Mouse (Mus musculus): ENCODE results near the gene Fam71f1. TPM values are rescaled to one million over a fixed set of nuclear protein-coding genes. Genes with fewer than 3 reads are reported as not detected.

The Fam71f1 gene
- total and polyA plus RNA-seq, 3 experiments, result 0.13 TPM; not detected in 2

DNA sequence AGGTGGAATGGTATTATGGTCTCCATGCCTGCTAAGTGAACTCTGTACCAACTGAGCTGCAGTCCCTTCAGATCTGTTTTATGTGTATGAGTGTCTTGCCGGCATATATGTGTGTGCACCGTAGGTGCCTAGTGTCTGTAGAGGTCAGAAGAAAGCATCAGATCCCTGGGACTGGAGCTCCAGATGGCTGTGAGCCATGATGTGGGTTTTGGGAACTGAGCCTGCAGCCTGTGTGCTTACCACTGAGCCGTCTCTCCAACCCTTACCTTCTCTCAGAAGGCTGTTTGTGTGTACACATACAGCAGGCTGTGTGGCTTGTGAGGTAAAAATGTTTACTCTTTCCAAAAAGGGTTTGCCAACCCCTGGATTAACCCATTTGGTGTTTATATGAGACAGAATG is 40.4 kb downstream of the Fam71f1 start:
- TF ChIP-seq SMC3 (IDR thresholded peaks at IDR 0.05; ENCODE audit: low read depth, low read length), result no peak
- no peak for TF ChIP-seq POLR2AphosphoS2 (IDR thresholded peaks at IDR 0.05; ENCODE audit: low read length)
- no peak for TF ChIP-seq ETS1 (IDR thresholded peaks at IDR 0.05; ENCODE audit: low read depth, low read length)
- no peak for TF ChIP-seq CHD2 (IDR thresholded peaks at IDR 0.05; ENCODE audit: low read length)
- no peak for TF ChIP-seq MAX (IDR thresholded peaks at IDR 0.05; ENCODE audit: low read length)
- TF ChIP-seq TCF12 (IDR thresholded peaks at IDR 0.05; ENCODE audit: low read depth, low read length), result no peak
- no peak for TF ChIP-seq GATA1 (IDR thresholded peaks at IDR 0.05; ENCODE audit: low read depth, low read length)
- no peak for TF ChIP-seq ZMIZ1 (IDR thresholded peaks at IDR 0.05; ENCODE audit: low read depth, low read length)
- TF ChIP-seq MYC (IDR thresholded peaks at IDR 0.05; ENCODE audit: low read depth, low read length), result no peak
- no peak for TF ChIP-seq HCFC1 (IDR thresholded peaks at IDR 0.05; ENCODE audit: low read depth, low read length)
- no peak for TF ChIP-seq ZKSCAN1 (IDR thresholded peaks at IDR 0.05; ENCODE audit: low read depth, low read length)
- TF ChIP-seq ELF1 (IDR thresholded peaks at IDR 0.05; ENCODE audit: low read depth, low read length), result no peak
- Histone ChIP-seq H3K27ac (ENCODE audit: control insufficient read depth, low read depth, low read length) (no peak overlapping the region), H3K36me3 (ENCODE audit: control insufficient read depth in 1 of 2, insufficient read depth in 2 of 2, low read length in 2 of 2) (peaks cover 0 to 22% of the 10 kb centered on the region in 2 experiments; a peak in 2 of 4 replicates), H3K9me3 (replicated peaks; ENCODE audit: insufficient read depth, low read length) (no peaks in the 10 kb centered on the region), H3K4me3 (ENCODE audit: control insufficient read depth in 1 of 2, insufficient read depth in 1 of 2, low read depth in 2 of 2, low read length in 2 of 2) (no peak overlapping the region), H3K9ac (ENCODE audit: control insufficient read depth, low read depth, low read length, poor library complexity, severe bottlenecking) (no peak overlapping the region), H3K27me3 (ENCODE audit: control insufficient read depth in 1 of 2, insufficient read depth in 2 of 2, low read length in 2 of 2) (no peaks in the 10 kb centered on the region), H3K4me1 (ENCODE audit: control insufficient read depth in 1 of 2, insufficient read depth in 2 of 2, low read length in 2 of 2) (no peaks in the 10 kb centered on the region), H3K79me2 (ENCODE audit: control insufficient read depth, insufficient read depth, low read length, poor library complexity) (peaks cover 8% of the 10 kb centered on the region; the same call in 1 of the 2 replicates)
- no peak for DNase-seq (ENCODE audit: low read depth, low spot score)

DNA sequence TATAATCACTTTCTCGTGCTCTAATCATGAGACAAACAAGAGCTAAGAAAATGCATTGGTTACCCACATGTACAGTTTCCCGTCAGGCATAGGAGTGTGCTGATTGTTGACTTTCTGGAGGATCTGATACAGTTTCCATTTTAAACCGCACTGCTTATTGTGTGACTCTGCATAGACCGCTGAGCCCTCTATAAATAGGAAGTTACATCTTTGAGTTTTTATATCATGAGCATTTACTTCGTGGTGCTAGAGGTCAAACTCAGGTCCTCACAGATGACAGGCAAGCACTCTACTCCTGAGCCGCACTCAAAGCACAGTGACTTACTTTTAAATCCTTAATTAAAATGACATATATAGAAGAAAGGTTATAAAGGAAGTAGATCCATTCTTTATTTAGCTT is 41.3 kb downstream of the Fam71f1 start:
- Histone ChIP-seq H3K9me3 (replicated peaks; ENCODE audit: insufficient read depth, low read length) (no peaks in the 10 kb centered on the region), H3K27me3 (ENCODE audit: control insufficient read depth in 1 of 2, insufficient read depth in 2 of 2, low read length in 2 of 2) (no peaks in the 10 kb centered on the region), H3K27ac (ENCODE audit: control insufficient read depth, low read depth, low read length) (no peak overlapping the region), H3K4me1 (ENCODE audit: control insufficient read depth in 1 of 2, insufficient read depth in 2 of 2, low read length in 2 of 2) (no peaks in the 10 kb centered on the region), H3K4me3 (ENCODE audit: control insufficient read depth in 1 of 2, insufficient read depth in 1 of 2, low read depth in 2 of 2, low read length in 2 of 2) (no peak overlapping the region), H3K36me3 (ENCODE audit: control insufficient read depth in 1 of 2, insufficient read depth in 2 of 2, low read length in 2 of 2) (peaks cover 0 to 22% of the 10 kb centered on the region in 2 experiments; a peak in 2 of 4 replicates), H3K79me2 (ENCODE audit: control insufficient read depth, insufficient read depth, low read length, poor library complexity) (peaks cover 6% of the 10 kb centered on the region; the same call in 1 of the 2 replicates), H3K9ac (ENCODE audit: control insufficient read depth, low read depth, low read length, poor library complexity, severe bottlenecking) (no peak overlapping the region)
- no peak for TF ChIP-seq MAX (IDR thresholded peaks at IDR 0.05; ENCODE audit: low read length)
- TF ChIP-seq MAZ (IDR thresholded peaks at IDR 0.05; ENCODE audit: low read depth, low read length), result no peak
- TF ChIP-seq ETS1 (IDR thresholded peaks at IDR 0.05; ENCODE audit: low read depth, low read length), result no peak
- no peak for TF ChIP-seq MXI1 (IDR thresholded peaks at IDR 0.05; ENCODE audit: low read depth, low read length)
- no peak for TF ChIP-seq POLR2AphosphoS2 (IDR thresholded peaks at IDR 0.05; ENCODE audit: low read length)
- TF ChIP-seq USF1 (IDR thresholded peaks at IDR 0.05; ENCODE audit: low read depth, low read length), result no peak
- TF ChIP-seq E2F4 (IDR thresholded peaks at IDR 0.05; ENCODE audit: borderline replicate concordance, low read depth, low read length), result no peak
- TF ChIP-seq TCF12 (IDR thresholded peaks at IDR 0.05; ENCODE audit: low read depth, low read length), result no peak
- TF ChIP-seq ZKSCAN1 (IDR thresholded peaks at IDR 0.05; ENCODE audit: low read depth, low read length), result no peak
- no peak for TF ChIP-seq CHD1 (IDR thresholded peaks at IDR 0.05; ENCODE audit: low read depth, low read length)
- no peak for TF ChIP-seq ZMIZ1 (IDR thresholded peaks at IDR 0.05; ENCODE audit: low read depth, low read length)
- no peak for TF ChIP-seq JUND (IDR thresholded peaks at IDR 0.05; ENCODE audit: low read depth, low read length)
- no peak for TF ChIP-seq SMC3 (IDR thresholded peaks at IDR 0.05; ENCODE audit: low read depth, low read length)
- TF ChIP-seq GABPA (IDR thresholded peaks at IDR 0.05; ENCODE audit: low read depth, low read length), result no peak
- no peak for TF ChIP-seq MYB (IDR thresholded peaks at IDR 0.05; ENCODE audit: low read depth, low read length)
- no peak for TF ChIP-seq TBP (IDR thresholded peaks at IDR 0.05; ENCODE audit: low read depth, low read length)
- no peak for TF ChIP-seq EP300 (IDR thresholded peaks at IDR 0.05; ENCODE audit: low read depth in 1 of 2, low read length in 2 of 2)
- TF ChIP-seq CHD2 (IDR thresholded peaks at IDR 0.05; ENCODE audit: low read length), result no peak
- DNase-seq (ENCODE audit: low read depth, low spot score), result no peak
